Mouse (Mus musculus): ENCODE measurements around the gene Gm17654. TPM values are rescaled to one million over a fixed set of nuclear protein-coding genes. Genes with fewer than 3 reads are reported as not detected.
"Not testable (repeated sequence)": the region's sequence is repeated elsewhere in the genome, so short reads cannot be mapped to it uniquely, and the experiment has no call there.

The Gm17654 gene
- not detected in 2 replicates for polyA plus RNA-seq (2014; fragmentation: Nextera tagmentation; extraction: Ambion mirVana)

DNA sequence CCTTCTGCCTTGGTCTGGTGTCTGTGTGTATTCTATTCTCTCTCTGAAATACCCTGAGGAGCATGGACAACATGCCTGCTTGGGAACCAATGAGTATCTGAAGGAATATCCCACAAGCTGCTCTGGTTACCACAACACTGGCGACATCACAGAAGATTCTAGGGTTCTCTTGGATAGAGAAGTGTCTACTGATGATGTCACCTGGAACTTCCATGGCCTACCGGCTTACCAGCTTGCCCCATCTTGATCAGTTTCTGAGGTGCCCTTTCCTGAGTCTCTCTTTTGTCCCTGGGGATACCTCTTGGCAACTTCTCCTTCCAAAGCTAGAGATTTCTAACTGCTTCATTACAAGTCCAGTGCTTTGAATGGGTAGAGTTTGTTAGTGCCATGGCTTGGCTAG is at the start of gene Gm17654:
TSS of gene Gm17654 (minus strand) at position 101 of the 400 bp plus-strand sequence.
- ATAC-seq (ENCODE audit: insufficient number of reproducible peaks, insufficient read depth, low FRiP score, low read depth); H3K4me2 ChIP-seq (replicated peaks; ENCODE audit: low read depth, low read length): not testable (repeated sequence)
- WGBS, result 77% methylated on average over 1 of the region's 2 CpGs

GRCm38 (mm10) chr14:43607913-43608312 is 29.0 kb upstream of the Gm17654 start, which contains the start of gene Gm10375:
Gm10375 (minus strand) TSS chr14:43608013.
- H3K9ac ChIP-seq (replicated peaks; ENCODE audit: low read depth, low read length); H3K4me1 ChIP-seq (ENCODE audit: control insufficient read depth, insufficient read depth, low read length); H3K9me3 ChIP-seq (ENCODE audit: control insufficient read depth, low read depth, low read length); H3K27ac ChIP-seq (ENCODE audit: low read length); H3K27me3 ChIP-seq (ENCODE audit: control insufficient read depth, insufficient read depth, low read length); H3K4me3 ChIP-seq (ENCODE audit: low read depth, low read length); H3K36me3 ChIP-seq (ENCODE audit: control insufficient read depth, insufficient read depth, low read length); H3K4me2 ChIP-seq (replicated peaks; ENCODE audit: low read depth, low read length); ATAC-seq (ENCODE audit: insufficient number of reproducible peaks, insufficient read depth, low FRiP score, low read depth): not testable (repeated sequence)

More for the DNA sequence above, at the start of gene Gm17654:
- not testable (repeated sequence) for H3K9me3 ChIP-seq (ENCODE audit: control insufficient read depth, low read depth, low read length); H3K27ac ChIP-seq (ENCODE audit: low read length); H3K9ac ChIP-seq (replicated peaks; ENCODE audit: low read depth, low read length); H3K36me3 ChIP-seq (ENCODE audit: control insufficient read depth, insufficient read depth, low read length); H3K4me1 ChIP-seq (ENCODE audit: control insufficient read depth, insufficient read depth, low read length); H3K27me3 ChIP-seq (ENCODE audit: control insufficient read depth, insufficient read depth, low read length); H3K4me3 ChIP-seq (ENCODE audit: low read depth, low read length)

DNA sequence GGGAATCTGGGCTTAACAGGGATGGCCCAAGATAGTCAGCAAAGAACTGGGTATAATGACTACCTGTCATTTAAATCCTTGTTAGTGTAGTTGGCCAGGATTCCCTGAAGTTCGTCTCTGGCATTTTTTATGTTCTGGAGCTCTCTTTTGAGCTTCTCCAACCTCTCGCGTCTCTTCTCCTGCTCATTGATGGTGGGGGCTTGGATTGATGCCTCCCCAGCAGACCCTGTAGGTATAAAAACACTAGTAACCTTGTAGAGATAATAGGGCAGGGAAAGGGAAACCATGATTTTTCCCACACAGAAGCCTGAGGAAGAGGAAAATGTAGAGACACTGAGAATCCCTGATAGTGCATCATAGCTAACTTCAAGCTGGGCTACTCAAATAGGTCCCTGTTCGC is 977 bp downstream of the Gm17654 start:
- not testable (repeated sequence) for H3K4me3 ChIP-seq (ENCODE audit: low read depth, low read length); H3K9me3 ChIP-seq (ENCODE audit: control insufficient read depth, low read depth, low read length); H3K4me1 ChIP-seq (ENCODE audit: control insufficient read depth, insufficient read depth, low read length); H3K27me3 ChIP-seq (ENCODE audit: control insufficient read depth, insufficient read depth, low read length); H3K36me3 ChIP-seq (ENCODE audit: control insufficient read depth, insufficient read depth, low read length); ATAC-seq (ENCODE audit: insufficient number of reproducible peaks, insufficient read depth, low FRiP score, low read depth); H3K4me2 ChIP-seq (replicated peaks; ENCODE audit: low read depth, low read length); H3K27ac ChIP-seq (ENCODE audit: low read length); H3K9ac ChIP-seq (replicated peaks; ENCODE audit: low read depth, low read length)
- 89% methylated on average over 3 of the region's 4 CpGs for WGBS

DNA sequence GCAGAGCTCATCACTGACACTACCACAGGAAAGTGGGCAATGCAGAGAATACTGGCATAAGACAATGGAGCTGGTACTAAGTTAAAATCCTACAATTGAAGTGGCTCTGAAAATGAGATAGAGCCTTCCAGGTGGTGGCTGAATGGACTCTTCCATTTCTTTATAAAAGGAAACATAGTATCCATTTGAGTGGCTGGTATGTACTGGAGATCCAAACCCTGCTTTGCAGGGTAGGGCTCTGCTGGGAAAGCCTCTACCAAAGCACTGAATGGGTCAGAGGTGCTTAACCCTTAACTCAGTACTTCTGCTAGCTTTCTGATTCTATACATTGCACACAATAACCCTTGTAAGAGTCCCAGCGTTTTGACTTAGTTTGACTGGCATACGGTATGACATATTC is 26.7 kb downstream of the Gm17654 start:
- H3K4me3 ChIP-seq (ENCODE audit: low read depth, low read length); H3K4me1 ChIP-seq (ENCODE audit: control insufficient read depth, insufficient read depth, low read length); H3K4me2 ChIP-seq (replicated peaks; ENCODE audit: low read depth, low read length); H3K9ac ChIP-seq (replicated peaks; ENCODE audit: low read depth, low read length); H3K27ac ChIP-seq (ENCODE audit: low read length); H3K9me3 ChIP-seq (ENCODE audit: control insufficient read depth, low read depth, low read length); H3K27me3 ChIP-seq (ENCODE audit: control insufficient read depth, insufficient read depth, low read length); ATAC-seq (ENCODE audit: insufficient number of reproducible peaks, insufficient read depth, low FRiP score, low read depth); H3K36me3 ChIP-seq (ENCODE audit: control insufficient read depth, insufficient read depth, low read length): not testable (repeated sequence)
- 86% methylated on average over 2 of the region's 2 CpGs for WGBS

DNA sequence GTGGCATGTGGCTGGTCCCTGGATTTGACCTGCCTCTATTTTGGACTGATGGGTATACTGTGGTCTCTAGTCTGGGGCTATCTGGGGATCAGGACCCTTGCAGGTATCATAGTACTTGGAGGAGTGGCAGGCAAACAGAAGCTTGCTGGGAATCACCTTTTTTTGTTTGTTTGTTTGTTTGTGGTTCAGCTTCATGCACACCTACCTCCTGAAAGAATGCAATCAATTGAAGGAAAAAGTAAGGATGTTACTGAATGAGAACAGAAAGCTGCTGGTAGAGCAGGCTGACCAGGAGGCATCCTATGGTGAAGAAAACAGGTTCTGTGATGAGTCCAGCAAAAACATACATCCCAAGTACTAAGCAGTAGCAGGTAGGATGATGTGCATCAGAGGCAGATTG is 32.7 kb downstream of the Gm17654 start:
- not testable (repeated sequence) for H3K36me3 ChIP-seq (ENCODE audit: control insufficient read depth, insufficient read depth, low read length); H3K4me1 ChIP-seq (ENCODE audit: control insufficient read depth, insufficient read depth, low read length); H3K4me2 ChIP-seq (replicated peaks; ENCODE audit: low read depth, low read length); H3K9ac ChIP-seq (replicated peaks; ENCODE audit: low read depth, low read length); H3K9me3 ChIP-seq (ENCODE audit: control insufficient read depth, low read depth, low read length); H3K27me3 ChIP-seq (ENCODE audit: control insufficient read depth, insufficient read depth, low read length); ATAC-seq (ENCODE audit: insufficient number of reproducible peaks, insufficient read depth, low FRiP score, low read depth); H3K27ac ChIP-seq (ENCODE audit: low read length); H3K4me3 ChIP-seq (ENCODE audit: low read depth, low read length)

- H3K36me3 ChIP-seq (ENCODE audit: control insufficient read depth, insufficient read depth, low read length); H3K4me2 ChIP-seq (replicated peaks; ENCODE audit: low read depth, low read length); H3K9ac ChIP-seq (replicated peaks; ENCODE audit: low read depth, low read length); H3K9me3 ChIP-seq (ENCODE audit: control insufficient read depth, low read depth, low read length); ATAC-seq (ENCODE audit: insufficient number of reproducible peaks, insufficient read depth, low FRiP score, low read depth); H3K4me3 ChIP-seq (ENCODE audit: low read depth, low read length); H3K27me3 ChIP-seq (ENCODE audit: control insufficient read depth, insufficient read depth, low read length); H3K27ac ChIP-seq (ENCODE audit: low read length); H3K4me1 ChIP-seq (ENCODE audit: control insufficient read depth, insufficient read depth, low read length): not testable (repeated sequence)
- WGBS, result 88% methylated on average over 1 of the region's 2 CpGs
These were observed 35.7 kb downstream of the Gm17654 start, which contains the start of gene Gm5799 for GRCm38 (mm10) chr14:43543276-43543675. Gm5799 (plus strand) TSS chr14:43543576.

DNA sequence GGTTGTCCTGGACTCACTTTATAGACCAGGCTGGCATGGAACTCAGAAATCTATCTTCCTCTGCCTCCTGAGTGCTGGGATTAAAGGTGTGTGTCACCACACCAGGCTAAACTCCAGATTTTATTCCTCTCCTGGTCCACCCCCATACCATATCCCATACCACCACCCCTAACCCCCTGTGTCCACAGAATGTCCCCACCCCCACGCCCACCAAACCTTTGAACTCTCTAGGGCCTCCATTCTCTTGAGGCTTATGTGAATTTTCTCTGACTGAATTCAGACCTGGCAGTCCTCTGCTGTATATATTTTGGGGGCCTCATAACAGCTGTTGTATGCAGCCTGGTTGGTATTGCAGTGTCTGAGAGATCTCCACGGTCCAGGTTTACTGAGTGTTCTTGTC is 40.8 kb downstream of the Gm17654 start:
- H3K27ac ChIP-seq (ENCODE audit: low read length); H3K9ac ChIP-seq (replicated peaks; ENCODE audit: low read depth, low read length); H3K36me3 ChIP-seq (ENCODE audit: control insufficient read depth, insufficient read depth, low read length); H3K4me1 ChIP-seq (ENCODE audit: control insufficient read depth, insufficient read depth, low read length); H3K4me3 ChIP-seq (ENCODE audit: low read depth, low read length); H3K27me3 ChIP-seq (ENCODE audit: control insufficient read depth, insufficient read depth, low read length); ATAC-seq (ENCODE audit: insufficient number of reproducible peaks, insufficient read depth, low FRiP score, low read depth); H3K4me2 ChIP-seq (replicated peaks; ENCODE audit: low read depth, low read length); H3K9me3 ChIP-seq (ENCODE audit: control insufficient read depth, low read depth, low read length): not testable (repeated sequence)
- WGBS, result 77% methylated on average over 2 of the region's 2 CpGs

GRCm38 (mm10) chr14:43532387-43532786 is 46.6 kb downstream of the Gm17654 start:
- H3K36me3 ChIP-seq (ENCODE audit: control insufficient read depth, insufficient read depth, low read length); H3K9ac ChIP-seq (replicated peaks; ENCODE audit: low read depth, low read length); H3K9me3 ChIP-seq (ENCODE audit: control insufficient read depth, low read depth, low read length); H3K4me3 ChIP-seq (ENCODE audit: low read depth, low read length); H3K27ac ChIP-seq (ENCODE audit: low read length); H3K4me1 ChIP-seq (ENCODE audit: control insufficient read depth, insufficient read depth, low read length); ATAC-seq (ENCODE audit: insufficient number of reproducible peaks, insufficient read depth, low FRiP score, low read depth); H3K4me2 ChIP-seq (replicated peaks; ENCODE audit: low read depth, low read length); H3K27me3 ChIP-seq (ENCODE audit: control insufficient read depth, insufficient read depth, low read length): not testable (repeated sequence)
- WGBS, result 49% methylated on average over 5 of the region's 6 CpGs

DNA sequence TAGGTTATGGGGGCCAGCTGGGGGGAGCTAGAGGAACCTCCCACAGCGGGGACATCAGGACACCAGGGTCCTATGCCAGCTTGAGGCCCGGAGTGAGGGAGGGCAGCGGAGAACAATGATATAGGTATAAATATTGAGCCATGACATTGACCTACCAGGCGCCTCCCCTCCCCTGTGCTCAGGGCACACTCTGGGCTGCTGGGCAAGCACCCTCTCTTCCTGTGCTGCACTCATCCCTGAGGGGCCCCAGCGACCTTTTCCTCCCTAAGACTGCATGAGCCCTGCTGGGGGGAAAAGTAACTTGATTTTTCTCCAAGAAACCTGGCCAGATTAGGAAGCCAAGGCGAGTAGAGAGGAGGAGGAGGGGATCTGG is 46.9 kb downstream of the Gm17654 start:
- H3K4me2 ChIP-seq (replicated peaks; ENCODE audit: low read depth, low read length); H3K9ac ChIP-seq (replicated peaks; ENCODE audit: low read depth, low read length); ATAC-seq (ENCODE audit: insufficient number of reproducible peaks, insufficient read depth, low FRiP score, low read depth); H3K4me3 ChIP-seq (ENCODE audit: low read depth, low read length); H3K27me3 ChIP-seq (ENCODE audit: control insufficient read depth, insufficient read depth, low read length); H3K27ac ChIP-seq (ENCODE audit: low read length); H3K36me3 ChIP-seq (ENCODE audit: control insufficient read depth, insufficient read depth, low read length); H3K9me3 ChIP-seq (ENCODE audit: control insufficient read depth, low read depth, low read length); H3K4me1 ChIP-seq (ENCODE audit: control insufficient read depth, insufficient read depth, low read length): not testable (repeated sequence)
- WGBS, result no CpG with 5 or more reads among the region's 6 CpGs
